Mouse (Mus musculus) T-helper 2 cell (primary cell): ENCODE measurements around the gene Ntrk3.

Source experiments
- in situ Hi-C: fragments of 300-600 bp; cut with MboI, MseI; formaldehyde crosslinking; loops from one replicate; pipeline ENCODE4 v1.15.1; 2025; ENCODE audit warnings: high pct_unique_total_duplicates

Ntrk3 gene

DNA sequence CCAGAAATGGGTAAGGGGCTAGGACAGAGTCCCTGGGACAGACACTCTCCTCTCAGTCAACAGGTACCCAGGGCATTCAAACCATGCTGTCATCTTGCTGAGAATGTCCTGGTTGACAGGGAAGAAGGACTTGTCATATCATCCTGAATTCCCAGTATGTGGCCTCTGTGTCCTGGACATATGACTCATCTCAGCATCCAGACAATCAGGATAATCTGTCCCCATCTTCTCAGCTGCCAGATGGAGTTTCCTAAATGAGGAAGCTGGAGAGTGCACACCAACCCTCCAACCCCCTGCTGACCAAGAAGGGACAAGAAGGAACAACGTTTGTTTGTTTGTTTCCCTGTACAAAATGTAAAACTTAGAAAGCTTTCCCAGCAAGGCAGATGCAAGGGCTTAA, 156.5 kb downstream of the Ntrk3 start:
- in situ Hi-C loops, result loop anchor here (25.0 kb wide), 1 partner anchor 306 kb away; the partner anchor contains the start of gene Aen

DNA sequence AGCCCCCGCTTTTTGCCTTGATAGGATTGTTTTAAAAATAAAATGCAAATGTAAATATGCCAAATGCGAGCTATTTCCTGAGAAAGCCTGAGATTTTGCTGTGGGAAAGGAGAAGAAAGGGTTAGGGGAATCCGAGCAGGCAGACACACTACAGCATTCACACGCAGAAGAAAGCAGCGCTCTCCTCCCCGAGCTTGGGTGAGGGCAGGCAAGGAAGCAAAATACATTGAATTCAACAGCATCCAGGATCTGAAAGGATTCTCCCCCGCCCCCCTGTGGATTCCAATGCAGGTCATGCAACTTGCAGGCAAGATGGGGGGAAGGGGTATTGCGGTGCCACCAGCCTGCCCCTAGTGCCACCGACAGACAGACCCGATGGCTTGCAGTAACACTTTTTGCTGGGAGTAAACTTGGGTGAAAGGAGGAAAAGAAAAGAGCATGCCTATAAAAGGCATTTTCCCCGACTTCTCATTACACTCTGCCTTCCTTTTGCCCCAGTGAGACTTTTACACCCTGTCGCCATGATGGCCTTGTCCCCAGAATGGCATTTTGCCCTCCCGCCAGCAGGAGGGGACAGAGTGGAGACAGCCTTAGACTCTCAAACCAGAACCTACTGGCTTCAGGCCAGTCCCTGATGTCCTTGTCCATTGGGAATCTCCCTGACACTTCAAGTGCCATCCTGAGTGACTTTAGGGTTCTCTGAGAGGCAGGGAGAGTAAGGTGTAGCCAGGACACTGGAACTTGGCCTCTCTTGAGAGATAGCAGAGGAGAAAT, 158.2 kb downstream of the Ntrk3 start:
- in situ Hi-C loops, result loop anchor here (25.0 kb wide), 1 partner anchor 308 kb away; the partner anchor contains the start of gene Aen

DNA sequence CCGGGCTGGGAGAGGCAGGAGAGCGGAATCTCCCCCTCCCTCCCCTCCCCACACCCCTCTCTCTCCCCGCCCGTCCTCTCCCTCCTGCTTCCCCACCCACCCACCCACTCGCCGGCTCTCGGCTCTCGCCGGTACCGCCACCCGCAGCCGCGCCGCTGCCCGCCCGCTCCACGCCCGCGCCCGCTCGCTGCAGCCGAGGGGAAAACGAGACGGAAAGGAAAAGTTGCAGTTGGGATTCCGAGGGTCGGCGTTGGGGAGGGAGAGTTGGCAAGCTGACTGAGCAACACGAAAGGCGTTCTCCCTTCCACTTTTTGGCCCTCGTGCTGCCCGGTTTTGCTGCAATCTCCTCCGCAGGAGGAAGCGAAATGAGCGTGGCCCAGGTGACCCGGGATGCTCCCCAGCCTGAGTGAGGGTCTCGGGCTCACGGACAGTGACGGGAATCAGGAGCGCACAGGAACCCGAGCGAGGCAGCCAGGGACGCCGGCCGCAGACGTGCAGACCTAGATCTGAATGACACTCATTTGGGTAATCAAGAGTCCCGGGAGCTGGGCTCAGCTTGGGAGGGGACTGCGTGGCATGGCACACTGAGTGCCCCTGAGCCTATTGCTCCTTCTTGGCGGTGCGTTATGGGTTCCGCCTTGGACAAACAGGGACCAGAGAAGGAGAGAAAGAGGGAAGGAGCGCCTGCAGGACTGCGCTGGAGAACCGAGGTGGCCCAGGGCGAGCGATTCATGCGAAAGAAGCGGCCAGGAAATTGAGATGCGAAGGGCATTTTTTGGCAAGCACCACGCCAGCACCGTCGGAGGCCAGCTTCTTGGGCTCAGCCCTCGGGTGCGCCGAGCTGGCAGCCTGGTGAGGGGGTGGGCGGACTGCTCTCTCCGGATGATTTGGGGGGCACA, 159.1 kb downstream of the Ntrk3 start:
- in situ Hi-C loops, result loop anchor here (25.0 kb wide), 1 partner anchor 309 kb away; the partner anchor contains the start of gene Aen

DNA sequence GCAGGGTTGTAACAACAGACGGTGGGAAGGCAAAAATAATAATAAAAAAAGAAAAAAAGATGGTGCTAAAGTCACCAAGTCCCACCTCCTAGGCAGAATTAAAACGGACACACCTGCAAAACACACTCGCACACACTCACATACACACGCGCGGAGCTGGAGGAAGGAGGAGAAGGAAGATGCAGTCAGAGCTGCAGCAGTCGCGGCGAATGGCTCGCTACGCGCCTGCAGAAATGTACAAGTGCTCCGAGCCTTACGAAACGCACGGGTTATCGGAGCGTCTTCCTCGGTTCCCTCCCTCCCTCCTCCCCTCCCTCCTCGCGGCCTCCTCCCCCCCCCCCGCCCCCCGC, 159.7 kb downstream of the Ntrk3 start:
- in situ Hi-C loops, result loop anchor here (25.0 kb wide), 1 partner anchor 309 kb away; the partner anchor contains the start of gene Aen

DNA sequence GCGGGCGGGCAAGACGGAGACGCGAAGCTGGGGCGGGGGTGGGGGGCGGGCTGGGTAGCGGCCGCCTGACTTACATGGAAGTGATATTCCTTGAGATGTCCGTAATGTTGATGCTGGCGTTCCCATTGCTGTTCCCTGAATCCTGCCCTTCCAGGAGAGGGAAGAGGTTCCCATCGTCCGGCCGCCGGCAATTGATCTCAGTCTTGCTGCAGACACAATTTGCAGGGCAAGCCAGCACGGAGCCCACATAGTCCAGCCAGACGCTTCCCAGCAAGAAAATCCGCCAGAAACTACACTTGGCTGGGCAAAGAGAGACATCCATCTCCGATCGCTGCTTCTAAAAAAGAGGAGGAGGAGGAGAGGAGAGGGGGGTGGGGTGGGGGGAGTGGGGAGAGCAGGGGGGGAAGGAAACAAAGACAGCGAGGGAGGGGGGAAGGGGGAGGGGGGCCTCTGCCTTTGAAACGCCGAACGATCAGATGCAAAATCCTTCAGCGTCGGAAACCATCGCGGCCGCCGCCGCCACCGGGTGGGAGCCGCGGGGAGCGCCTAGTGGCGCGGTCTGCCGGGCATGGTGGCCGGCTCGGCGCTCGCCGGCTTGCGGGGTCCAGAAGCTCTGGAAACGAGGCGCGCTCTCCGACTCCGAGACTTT, 160.2 kb downstream of the Ntrk3 start:
- in situ Hi-C loops, result loop anchor here (25.0 kb wide), 1 partner anchor 310 kb away; the partner anchor contains the start of gene Aen

DNA sequence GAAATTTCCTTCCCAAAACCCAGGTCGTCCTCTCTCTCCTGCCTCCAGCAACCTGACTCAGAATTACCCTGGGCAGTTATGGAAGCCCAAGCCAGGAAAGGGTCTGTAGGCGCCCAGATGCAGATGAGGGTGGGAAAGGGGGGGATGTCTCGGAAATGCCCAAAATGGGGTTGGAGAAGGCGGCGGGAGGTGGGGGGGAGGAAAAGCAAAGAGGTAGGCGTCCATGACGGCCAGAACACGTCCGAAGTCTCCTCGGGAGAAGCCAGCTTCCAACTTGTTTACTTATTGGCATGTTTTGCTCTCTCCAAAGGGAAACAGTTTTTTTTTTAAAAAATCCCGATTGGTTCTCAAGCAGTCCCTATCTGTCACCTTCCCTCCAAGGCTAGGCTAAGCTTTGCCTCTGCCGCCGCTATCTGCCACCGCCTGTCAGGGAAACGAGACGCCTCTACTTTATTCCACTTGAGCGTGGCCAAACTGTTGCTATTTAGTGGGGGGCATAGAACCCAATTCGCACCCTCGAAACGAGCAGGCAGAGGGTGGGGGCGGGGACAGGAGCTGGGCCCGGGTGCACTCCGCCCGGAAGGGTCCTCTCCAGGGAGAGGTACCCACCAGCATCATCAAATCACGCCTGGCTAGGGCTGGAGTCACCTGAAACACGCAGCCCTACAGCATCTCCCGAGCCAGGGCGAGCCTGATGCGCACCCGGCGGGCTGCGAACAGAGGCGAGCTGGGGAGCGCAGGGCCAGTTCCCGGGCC, 160.9 kb downstream of the Ntrk3 start:
- in situ Hi-C loops, result loop anchor here (25.0 kb wide), 1 partner anchor 310 kb away; the partner anchor contains the start of gene Aen

DNA sequence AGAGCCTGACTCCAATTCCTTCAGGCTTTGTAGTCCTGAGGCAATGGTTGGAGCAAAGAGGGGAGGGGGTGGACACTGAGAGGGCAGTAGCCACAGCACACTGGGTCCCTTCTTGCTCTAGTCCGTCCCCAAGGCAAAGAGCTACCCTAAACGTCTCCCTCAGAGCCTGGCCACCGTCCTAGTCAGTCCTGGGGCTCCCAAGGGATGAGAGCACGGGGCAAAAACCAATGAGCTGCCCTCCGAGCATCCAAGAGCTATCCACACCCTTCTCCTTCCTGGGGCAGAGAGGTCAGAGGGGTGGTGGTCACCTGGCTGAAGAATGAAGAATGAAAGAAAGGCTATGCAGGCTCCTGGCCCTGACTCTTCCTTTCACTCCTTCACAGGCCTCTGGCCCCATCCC, 161.6 kb downstream of the Ntrk3 start:
- in situ Hi-C loops, result loop anchor here (25.0 kb wide), 1 partner anchor 311 kb away; the partner anchor contains the start of gene Aen

DNA sequence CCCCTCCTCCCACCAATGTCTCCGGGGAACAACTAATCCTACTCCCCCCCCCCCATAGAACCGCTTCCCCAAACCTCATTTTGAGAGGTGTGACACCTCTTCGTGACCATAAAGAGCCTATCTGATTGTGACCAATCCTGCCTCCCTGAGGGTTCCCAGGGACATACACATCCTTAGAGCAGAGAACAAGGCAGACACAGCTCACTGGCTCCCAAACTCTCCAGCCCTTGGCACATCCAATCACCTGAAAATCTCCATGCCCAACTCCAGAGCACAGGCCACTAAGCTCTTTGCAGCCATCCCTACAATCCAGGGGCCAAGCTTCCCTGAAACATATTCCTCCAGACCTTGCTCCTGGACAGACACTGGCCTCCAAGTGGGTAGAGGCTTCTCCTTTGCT, 162.3 kb downstream of the Ntrk3 start:
- in situ Hi-C loops, result loop anchor here (25.0 kb wide), 1 partner anchor 312 kb away; the partner anchor contains the start of gene Aen

DNA sequence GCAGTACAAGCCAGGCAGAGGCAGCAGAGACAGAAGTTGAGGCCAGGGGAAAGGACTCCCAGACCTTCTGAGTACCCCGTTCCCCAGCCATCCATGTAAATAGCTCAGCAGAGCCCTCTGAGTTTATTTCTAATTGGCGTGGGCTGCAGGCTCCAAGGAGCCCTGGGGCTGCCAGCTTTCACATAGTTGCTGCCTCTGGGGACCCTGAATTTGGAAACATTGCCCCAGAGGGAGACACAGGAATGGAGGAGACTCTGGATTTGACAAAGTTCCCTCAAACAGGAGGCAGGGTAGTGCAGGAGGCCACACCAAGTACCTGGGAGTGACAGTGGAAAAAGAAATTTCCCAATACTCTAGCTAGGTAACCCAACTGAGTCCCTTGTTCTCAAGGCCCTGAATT, 166.6 kb downstream of the Ntrk3 start:
- in situ Hi-C loops, result no loop called here

DNA sequence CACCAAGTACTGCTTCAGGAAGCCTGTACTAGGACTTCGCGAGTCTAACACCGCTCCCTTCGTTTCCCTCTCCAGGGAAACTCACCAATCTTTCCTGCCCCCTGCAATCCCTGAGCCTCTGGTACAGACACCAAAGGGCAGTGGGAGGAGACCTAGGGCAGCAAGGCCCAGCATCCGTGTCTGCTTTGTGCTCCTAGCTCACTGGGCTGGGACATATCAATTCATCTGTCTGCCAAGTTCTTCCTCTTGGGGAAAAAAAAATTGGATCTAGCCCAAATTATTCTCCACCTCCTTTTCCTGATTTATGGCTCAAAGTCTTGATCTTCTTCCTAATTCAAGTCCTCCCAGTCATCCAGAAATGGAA, 168.6 kb downstream of the Ntrk3 start:
- in situ Hi-C loops, result loop anchor here (5.0 kb wide), 1 partner anchor 198 kb away; no protein-coding TSS in a partner anchor

DNA sequence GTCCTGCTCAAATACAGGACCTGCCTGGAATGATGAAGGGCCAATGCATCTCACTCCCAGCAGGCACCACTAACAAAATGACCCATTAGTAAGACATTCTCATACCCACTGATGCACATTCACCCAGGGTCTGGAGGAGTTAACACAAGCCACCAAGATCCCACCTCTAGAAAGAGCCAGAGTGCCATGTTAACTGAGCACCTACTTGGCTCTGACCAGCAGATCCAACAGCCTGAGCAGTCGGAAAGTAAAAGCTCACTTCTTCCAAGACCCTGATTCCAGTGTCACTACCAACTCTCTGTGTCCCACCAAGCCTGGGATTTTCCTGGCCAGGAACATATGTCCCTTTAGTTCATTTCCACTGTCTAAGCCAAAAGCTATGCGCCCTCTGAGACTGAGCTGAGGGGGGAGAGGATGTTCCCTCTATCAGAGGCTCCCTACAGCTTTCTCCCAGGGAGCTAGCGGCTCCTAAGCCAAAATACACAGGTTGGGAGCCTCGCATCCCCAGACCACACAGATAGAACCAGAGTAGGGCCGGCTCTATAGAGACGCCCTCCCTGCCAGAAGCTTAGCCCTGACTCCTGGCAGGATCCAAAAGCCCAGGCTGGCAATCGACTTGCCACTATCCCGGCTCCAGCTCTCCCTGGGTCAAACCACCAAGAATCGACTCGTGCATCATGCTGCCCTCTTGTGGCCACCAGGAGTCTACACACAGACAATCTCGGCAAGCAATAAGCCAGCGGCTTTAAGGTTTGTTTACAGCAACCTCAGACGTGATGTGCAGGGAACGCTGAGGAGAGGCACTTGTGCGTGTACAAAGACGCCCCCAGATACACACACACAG, 169.2 kb downstream of the Ntrk3 start:
- in situ Hi-C loops, result loop anchor here (5.0 kb wide), 1 partner anchor 199 kb away; no protein-coding TSS in a partner anchor

DNA sequence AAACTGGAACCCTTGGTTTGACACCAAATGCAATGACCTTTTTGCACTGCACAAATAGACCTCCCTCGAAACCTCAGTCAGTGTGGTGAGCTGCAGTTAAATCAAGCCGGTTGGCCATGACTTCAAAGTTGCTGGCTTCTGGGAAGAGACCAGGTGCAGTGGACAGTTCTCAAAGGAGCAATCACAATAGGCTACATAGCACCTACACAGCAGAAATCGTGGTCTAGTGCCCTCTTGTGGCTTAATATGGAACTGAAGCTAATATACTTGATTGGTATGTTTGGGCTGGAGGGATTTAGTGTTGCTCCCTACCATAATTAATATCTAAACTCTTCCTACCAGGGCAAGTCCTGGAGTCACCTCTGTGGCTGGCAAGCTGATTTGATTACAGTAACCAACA, 171.2 kb downstream of the Ntrk3 start:
- in situ Hi-C loops, result loop anchor here (5.0 kb wide), 1 partner anchor 201 kb away; no protein-coding TSS in a partner anchor

DNA sequence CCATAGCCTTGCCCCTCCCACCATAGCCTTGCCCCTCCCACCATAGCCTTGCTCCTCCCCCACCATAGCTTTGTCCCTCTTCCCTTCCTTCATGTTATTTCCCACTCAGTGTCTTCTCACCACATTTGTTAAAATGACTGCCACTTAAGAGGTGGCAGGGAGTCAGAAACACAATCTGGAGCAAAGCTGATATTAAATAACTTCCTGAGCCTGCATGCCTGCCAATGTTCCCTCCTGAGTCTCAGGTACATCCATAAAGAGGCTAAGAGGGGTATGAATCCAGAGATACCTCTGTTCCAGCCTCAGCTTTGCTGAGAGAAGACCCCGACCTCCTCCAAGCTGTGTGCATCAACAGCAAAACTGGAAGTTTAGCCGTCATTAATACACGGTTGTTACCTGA, 172.4 kb downstream of the Ntrk3 start:
- in situ Hi-C loops, result loop anchor here (5.0 kb wide), 1 partner anchor 202 kb away; no protein-coding TSS in a partner anchor

DNA sequence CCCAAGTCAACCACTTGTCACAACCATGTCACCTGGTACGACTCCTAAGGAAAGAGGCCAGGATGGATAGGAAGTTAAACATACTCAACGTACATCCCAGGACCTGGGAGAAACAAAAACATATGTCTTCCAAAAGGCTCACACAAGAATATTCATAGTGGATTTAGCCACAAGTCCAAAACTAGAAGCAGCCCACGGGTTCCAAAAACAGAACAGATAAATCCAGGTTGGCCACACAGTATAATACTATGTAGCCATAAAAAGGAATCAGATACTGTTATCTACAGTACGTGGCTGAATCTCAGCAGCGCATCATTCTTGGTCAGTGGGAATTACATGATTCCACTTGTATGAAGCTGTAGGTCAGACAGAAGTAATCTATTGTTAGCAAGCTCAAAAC, 179.3 kb downstream of the Ntrk3 start:
- in situ Hi-C loops, result no loop called here

DNA sequence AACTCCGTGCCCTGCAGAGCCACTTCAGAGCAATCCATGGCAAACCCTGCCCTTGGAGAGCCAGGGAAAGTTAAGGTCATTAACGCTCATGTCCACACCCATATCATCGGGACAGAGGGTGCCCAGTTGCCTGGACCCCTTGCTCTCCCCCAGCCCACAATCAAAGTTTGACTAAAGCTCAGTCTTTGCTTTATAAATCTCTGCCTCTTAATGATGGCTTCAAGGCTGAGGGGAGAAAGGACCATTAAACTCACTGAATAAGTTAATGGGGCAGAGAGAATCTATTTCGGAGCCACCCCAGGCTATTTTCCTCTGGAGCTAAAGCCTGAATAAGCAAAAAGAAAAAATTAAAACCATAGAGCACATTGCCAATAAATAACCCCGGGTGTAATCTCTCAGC, 182.3 kb downstream of the Ntrk3 start:
- in situ Hi-C loops, result no loop called here

DNA sequence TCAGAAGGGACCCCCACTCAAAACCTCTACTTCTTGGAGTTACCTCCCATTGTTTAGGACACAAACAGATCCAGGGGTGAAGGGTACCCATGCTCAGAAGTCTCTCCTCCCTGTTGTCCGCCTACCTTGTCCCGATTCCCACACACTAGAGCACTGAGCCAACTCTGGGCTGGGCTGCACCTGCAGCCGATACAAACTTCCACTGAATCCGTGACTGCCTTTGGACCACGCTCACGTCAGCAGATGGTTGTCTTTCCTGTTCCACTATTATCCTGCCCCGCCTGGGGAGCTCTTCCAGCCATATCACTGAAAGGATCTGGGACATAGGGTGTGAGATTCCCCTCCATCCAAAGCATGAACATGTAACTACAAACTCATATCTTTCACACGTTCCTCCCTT, 188.4 kb downstream of the Ntrk3 start:
- in situ Hi-C loops, result no loop called here

DNA sequence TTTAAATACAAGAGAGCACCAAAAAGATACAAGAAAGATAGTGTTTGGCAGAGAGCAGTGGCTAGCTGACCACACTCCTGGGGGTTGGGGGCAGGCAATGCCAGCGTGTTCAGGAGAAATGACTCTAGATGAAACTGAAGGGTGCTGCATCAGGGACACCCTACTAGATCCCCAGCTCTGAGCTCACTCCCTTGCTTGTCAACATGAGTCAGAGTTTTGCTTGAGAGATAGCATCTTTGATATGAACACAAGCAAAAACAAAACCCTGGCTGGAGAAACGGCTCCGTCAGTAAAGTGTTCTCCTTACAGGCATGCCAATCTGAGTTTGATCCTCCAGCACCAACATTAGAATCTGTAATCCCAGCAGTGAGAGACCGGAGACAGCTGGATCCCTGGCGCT, 189.1 kb downstream of the Ntrk3 start:
- in situ Hi-C loops, result no loop called here

DNA sequence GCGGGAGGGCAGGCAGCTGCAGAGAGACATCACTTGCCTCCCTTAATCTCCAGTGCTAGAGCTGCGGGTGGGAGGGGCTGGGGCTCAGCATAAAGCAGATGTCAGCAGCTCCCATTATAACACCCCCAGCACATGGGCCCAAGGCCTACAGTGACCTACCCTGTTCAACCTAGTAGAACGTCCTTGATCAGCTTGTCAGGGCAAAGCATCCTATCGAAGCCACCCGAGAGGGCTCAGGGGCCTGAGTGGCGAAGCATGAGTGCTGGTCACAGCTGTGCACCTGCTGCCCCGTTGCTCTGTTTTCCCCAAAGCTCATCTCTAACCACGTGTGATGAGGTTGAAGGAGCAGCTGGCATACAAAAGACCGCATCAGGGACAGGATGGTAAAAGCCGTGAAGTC, 191.3 kb downstream of the Ntrk3 start:
- in situ Hi-C loops, result no loop called here

DNA sequence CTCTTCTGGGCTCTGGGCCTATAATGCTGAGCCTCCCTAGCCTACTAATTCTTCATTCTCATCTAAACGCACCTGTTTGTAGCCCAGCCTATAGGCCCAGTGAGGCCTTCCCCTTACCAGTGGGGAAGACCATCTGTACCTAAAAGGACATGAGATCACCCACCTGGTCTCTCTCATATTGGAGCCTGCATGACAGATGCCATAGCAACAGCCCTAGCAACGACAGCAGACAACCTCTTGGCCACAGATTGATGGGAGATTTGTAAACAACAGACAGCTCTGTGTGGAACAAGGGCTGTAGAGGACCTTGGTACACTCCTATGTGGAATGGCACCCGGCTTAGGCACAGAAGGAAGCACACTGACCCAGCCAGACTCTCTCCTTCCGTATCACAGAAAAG, 195.3 kb downstream of the Ntrk3 start:
- in situ Hi-C loops, result no loop called here

DNA sequence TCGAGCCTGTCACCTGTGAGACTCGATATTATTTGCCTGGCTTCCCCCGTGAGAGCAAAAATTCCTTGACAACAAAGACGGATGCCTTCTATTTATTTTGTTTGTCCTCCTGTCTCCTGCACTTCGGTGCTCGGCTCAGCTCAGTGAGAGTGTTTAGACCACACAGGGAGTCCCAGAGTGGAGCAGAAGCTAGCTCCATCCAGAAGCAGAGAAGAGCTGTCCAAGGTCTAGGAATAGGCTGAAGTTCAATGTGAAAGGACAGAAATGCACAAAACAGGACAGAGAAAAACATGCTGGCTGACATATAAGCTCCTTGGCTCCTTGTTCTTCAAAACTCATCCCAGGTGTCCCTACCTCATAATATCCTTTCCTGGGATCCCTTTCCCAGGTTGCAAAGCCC, 207.5 kb downstream of the Ntrk3 start:
- in situ Hi-C loops, result no loop called here
